Mouse (Mus musculus) layer of hippocampus, adult 2 months (tissue): ENCODE measurements around the gene Ccdc171. TPM values are rescaled to one million over a fixed set of nuclear protein-coding genes. Genes with fewer than 3 reads are reported as not detected.
A peak's percentile ranks its signal among the peaks of the same experiment; 100 is the strongest.
"Not testable (repeated sequence)": the region's sequence is repeated elsewhere in the genome, so short reads cannot be mapped to it uniquely, and the experiment has no call there.

Source experiments
- DNase-seq, 2 experiments: peaks; one replicate each; pipeline ENCODE4 v3.0.0; 2022; ENCODE audit warnings: low spot score in 2 of 2
- H3K27ac ChIP-seq: fragments of 200-600 bp; 2 replicates; pipeline ENCODE4 v1.8.1; 2022
- H3K4me3 ChIP-seq: fragments of 200-600 bp; 2 replicates; pipeline ENCODE4 v1.8.1; 2022; ENCODE audit warnings: mild to moderate bottlenecking
- CTCF ChIP-seq: fragments of 200-600 bp; conservative IDR thresholded peaks from 2 replicates; pipeline ENCODE4 v1.8.1; 2022; ENCODE audit warnings: antibody characterized with exemption, mild to moderate bottlenecking, moderate library complexity
- total RNA-seq, 2 experiments: library from RNA; stranded (reverse); gene quantifications; 2 replicates each; pipeline ENCODE4 v1.2.3; 2021

The Ccdc171 gene
- total RNA-seq, 2 experiments from 2014 or later, result 4.1 to 5.1 TPM

GRCm38 (mm10) chr4:83623732-83624131 is 98.4 kb downstream of the Ccdc171 start:
- TF ChIP-seq CTCF, result no peak
- no peak for DNase-seq
- H3K27ac ChIP-seq, result no peak overlapping the region
- no peak overlapping the region for H3K4me3 ChIP-seq

- no peak overlapping the region for H3K4me3 ChIP-seq
- TF ChIP-seq CTCF, result no peak
- no peak for DNase-seq
- no peak overlapping the region for H3K27ac ChIP-seq
Measured at GRCm38 (mm10) chr4:83651453-83651852, 126.1 kb downstream of the Ccdc171 start.

GRCm38 (mm10) chr4:83655396-83655795 is 130.1 kb downstream of the Ccdc171 start:
- no peak for TF ChIP-seq CTCF
- DNase-seq, result no peak
- H3K4me3 ChIP-seq, result no peak overlapping the region
- no peak overlapping the region for H3K27ac ChIP-seq

- DNase-seq, result no peak
- Histone ChIP-seq H3K27ac (no peak overlapping the region), H3K4me3 (no peak overlapping the region)
- TF ChIP-seq CTCF, result no peak
Measured at GRCm38 (mm10) chr4:83656571-83656970, 131.2 kb downstream of the Ccdc171 start.

- H3K27ac ChIP-seq, result no peak overlapping the region
- no peak overlapping the region for H3K4me3 ChIP-seq
- TF ChIP-seq CTCF, result no peak
- DNase-seq, result no peak
Measured at GRCm38 (mm10) chr4:83657021-83657420, 131.7 kb downstream of the Ccdc171 start.

- no peak for TF ChIP-seq CTCF
- Histone ChIP-seq H3K4me3 (no peak overlapping the region), H3K27ac (no peak overlapping the region)
- DNase-seq, result no peak
Measured at GRCm38 (mm10) chr4:83658415-83658814, 133.1 kb downstream of the Ccdc171 start.

GRCm38 (mm10) chr4:83659411-83659810 is 134.1 kb downstream of the Ccdc171 start:
- TF ChIP-seq CTCF, result no peak
- Histone ChIP-seq H3K4me3 (no peak overlapping the region), H3K27ac (no peak overlapping the region)
- no peak for DNase-seq

GRCm38 (mm10) chr4:83661519-83662271 is 136.3 kb downstream of the Ccdc171 start:
- no peak overlapping the region for H3K27ac ChIP-seq
- no peak overlapping the region for H3K4me3 ChIP-seq
- no peak for DNase-seq
- no peak for TF ChIP-seq CTCF

- Histone ChIP-seq H3K4me3 (no peak overlapping the region), H3K27ac (no peak overlapping the region)
- DNase-seq, result no peak
- TF ChIP-seq CTCF, result no peak
Measured at GRCm38 (mm10) chr4:83662301-83662700, 137.0 kb downstream of the Ccdc171 start.

- Histone ChIP-seq H3K4me3 (no peak overlapping the region), H3K27ac (no peak overlapping the region)
- no peak for TF ChIP-seq CTCF
- DNase-seq, result no peak
Measured at GRCm38 (mm10) chr4:83669552-83669951, 144.2 kb downstream of the Ccdc171 start.

GRCm38 (mm10) chr4:83675308-83675707 is 150.0 kb downstream of the Ccdc171 start:
- H3K27ac ChIP-seq, H3K4me3 ChIP-seq, DNase-seq: not testable (repeated sequence)

- DNase-seq, result peak; percentile 19 to 64
- Histone ChIP-seq H3K4me3 (no peak overlapping the region), H3K27ac (peak overlapping the region; percentile 67; the same call in 1 of the 2 replicates)
- no peak for TF ChIP-seq CTCF
Measured at GRCm38 (mm10) chr4:83676444-83676843, 151.1 kb downstream of the Ccdc171 start.

GRCm38 (mm10) chr4:83681081-83681480 is 155.7 kb downstream of the Ccdc171 start:
- DNase-seq, result no peak
- Histone ChIP-seq H3K27ac (no peak overlapping the region), H3K4me3 (no peak overlapping the region)
- TF ChIP-seq CTCF, result no peak

GRCm38 (mm10) chr4:83682866-83683265 is 157.5 kb downstream of the Ccdc171 start:
- Histone ChIP-seq H3K27ac (no peak overlapping the region), H3K4me3 (no peak overlapping the region)
- DNase-seq, result no peak
- TF ChIP-seq CTCF, result no peak

GRCm38 (mm10) chr4:83700190-83700589 is 174.8 kb downstream of the Ccdc171 start:
- DNase-seq, result no peak
- H3K4me3 ChIP-seq, result no peak overlapping the region
- H3K27ac ChIP-seq, result no peak overlapping the region
- no peak for TF ChIP-seq CTCF
